Mouse (Mus musculus): Measurements from ENCODE around the gene Slc22a29.
"Not testable (repeated sequence)": the region's sequence is repeated elsewhere in the genome, so short reads cannot be mapped to it uniquely, and the experiment has no call there.

Gene Slc22a29

DNA sequence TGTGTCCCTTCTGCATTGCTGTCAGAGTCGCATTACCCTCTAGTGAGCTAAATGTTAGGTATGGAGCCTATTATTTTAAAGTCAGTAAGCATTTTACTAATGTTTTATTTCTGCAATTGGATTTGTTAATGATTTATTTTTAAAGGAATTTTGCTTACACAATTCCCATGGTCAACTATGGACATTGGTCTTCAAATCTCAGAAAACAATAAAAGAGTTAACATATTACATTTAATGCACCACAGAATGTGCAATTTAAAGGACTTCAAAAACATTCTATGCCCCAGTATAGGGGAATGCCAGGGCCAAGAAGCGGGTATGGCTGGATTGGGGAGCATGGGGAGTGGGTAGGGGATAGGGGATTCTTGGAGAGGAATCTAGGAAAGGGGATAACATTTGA lies at the start of gene Slc22a29:
Slc22a29 (minus strand) TSS at position 101 of the 400 bp plus-strand sequence.
- no peak for DNase-seq

DNA sequence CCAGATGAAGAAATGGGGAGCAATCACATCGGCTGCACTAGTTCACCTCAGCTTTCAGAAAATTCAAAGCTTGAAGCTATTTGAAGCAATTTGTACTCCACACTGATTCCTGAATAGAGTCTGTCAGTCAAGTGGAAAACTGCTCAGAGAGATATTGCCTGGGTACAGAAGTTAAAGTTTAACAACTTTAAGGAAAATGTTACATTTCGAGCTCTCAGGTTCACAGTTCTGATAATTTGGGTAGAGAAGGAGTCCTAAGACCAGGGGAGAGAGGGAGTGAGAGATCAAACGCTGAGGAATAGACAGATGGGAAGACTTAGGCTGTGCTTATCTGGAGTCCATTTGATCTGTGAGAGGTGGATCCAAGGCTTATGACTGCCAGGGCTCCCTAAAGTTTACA lies 46.6 kb upstream of the Slc22a29 start:
- no peak for DNase-seq

DNA sequence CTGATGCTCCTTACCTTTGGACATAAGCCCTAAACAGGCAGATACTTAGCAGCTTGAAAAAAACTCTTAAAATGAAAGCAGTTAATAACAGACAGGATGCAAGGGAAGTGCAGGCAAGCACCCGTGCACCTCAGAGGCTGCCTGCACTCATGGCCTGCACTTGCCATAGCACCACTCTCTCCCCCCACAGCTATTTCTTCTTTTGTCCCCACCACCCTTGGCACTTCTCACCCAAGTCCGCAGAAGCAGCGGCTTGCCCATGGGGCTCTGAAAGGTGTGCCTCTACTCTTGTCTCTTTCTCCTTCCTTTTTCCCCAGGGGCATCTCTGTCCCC lies 34.0 kb upstream of the Slc22a29 start:
- DNase-seq, result no peak

DNA sequence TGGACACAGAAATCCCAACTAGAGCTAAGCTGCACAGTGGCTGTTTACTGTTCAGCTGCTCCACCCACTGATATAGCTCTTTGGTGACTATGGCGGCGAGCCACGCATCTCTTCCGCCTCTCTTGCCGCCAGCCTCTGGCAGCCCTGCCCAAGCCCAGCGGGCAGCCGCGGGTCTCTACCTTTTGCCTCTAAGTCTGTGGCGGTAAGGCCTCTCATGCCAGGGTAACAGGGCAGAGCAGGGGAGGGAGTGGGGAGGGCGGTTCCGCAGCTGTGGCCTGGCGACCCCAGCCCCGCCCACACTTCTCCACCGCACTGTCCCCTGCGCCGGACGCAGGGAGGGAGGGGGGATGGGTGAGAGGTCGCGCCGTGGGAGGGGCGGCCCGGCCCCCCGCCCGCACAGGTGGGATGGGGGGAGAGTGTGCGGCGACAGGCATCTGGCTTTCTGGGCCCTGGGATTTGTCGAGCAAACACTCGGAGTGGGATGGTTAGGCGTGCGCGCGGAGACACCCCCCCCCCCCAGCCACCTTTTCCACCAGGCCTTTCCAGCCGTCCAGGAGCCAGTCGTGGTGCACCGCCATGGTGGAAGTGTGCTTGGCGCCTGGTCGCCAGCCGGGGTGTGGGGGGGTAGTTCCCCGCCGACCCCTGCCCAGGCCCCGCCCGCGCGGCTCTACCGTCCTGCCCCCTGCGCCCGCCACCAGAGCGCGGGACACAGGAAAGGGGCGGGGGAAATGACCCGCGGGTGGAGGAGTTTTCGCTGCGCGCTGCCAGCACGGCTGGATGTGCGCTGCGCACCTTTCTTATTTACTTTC lies 33.4 kb upstream of the Slc22a29 start:
- peak; percentile 4 to 62 for DNase-seq

DNA sequence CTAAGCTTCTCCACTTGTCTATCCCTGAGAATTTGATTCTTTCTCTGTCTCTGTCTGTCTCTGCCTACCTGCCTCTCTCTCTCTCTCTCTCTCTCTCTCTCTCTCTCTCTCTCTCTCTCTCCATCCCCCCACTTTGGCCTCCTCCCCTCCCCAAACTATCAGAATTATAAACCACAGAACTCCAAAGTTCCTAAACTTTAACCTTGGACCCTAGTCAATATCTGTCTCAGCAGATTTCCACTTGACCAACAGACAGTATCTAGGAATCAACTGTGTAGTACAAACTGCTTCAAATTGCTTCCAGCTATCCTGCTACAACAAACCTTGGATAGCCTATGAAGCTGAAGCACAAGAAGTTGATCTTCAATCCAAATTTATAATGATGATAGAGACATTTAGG lies 10.2 kb upstream of the Slc22a29 start:
- DNase-seq, result no peak

DNA sequence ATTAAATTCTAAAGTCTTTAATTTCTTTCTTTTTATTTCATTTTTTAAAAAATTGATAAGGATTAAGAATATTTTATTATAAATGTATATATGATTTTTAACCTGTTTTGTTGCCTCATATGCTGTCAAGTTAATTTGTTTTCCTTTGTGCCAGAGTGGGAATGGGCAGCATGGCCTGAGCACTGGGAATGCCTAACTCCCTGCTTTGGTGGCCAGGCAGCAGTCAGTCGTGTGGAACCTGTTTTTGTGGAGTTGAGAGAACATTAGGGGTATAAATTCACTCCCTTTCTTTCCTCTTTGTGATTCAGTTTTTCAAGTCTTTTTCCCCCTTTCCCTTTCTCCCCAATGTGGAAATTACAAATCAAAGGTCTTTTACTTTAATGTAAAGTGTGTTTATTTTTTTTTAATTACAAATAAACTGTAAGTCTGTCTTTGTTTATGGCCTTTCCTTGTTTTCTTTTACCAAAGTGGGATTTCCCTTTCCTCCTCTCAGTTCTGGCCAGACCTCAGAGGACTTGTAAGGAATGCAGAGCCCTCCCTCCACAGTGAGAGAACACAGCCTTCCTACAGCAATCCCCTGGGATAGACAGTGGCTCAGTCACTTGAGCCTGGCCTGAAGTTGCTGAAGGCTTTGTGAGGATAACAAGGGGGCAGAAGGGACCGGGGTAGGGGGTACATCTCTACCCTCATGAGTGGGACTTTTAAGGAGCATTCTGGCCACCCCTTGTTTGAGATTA lies 69.7 kb downstream of the Slc22a29 start:
- DNase-seq, result no peak

DNA sequence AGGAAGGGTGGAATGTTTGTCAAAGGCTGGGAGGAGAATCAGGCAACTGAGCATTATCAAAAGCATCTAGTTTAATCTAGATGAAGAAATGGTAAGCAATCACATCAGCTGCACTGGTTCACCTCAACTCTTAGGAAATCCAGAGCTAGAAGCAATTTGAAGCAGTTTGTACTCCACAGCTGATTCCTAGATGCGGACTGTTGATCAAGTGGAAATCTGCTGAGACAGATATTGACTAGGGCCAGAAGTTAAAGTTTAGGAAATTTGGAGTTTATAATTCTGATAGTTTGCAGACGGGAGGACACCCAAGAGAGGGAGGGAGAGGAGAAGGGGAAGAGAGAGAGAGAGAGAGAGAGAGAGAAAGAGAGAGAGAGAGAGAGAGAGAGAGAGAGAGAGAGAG lies 76.0 kb downstream of the Slc22a29 start:
- not testable (repeated sequence) for DNase-seq

DNA sequence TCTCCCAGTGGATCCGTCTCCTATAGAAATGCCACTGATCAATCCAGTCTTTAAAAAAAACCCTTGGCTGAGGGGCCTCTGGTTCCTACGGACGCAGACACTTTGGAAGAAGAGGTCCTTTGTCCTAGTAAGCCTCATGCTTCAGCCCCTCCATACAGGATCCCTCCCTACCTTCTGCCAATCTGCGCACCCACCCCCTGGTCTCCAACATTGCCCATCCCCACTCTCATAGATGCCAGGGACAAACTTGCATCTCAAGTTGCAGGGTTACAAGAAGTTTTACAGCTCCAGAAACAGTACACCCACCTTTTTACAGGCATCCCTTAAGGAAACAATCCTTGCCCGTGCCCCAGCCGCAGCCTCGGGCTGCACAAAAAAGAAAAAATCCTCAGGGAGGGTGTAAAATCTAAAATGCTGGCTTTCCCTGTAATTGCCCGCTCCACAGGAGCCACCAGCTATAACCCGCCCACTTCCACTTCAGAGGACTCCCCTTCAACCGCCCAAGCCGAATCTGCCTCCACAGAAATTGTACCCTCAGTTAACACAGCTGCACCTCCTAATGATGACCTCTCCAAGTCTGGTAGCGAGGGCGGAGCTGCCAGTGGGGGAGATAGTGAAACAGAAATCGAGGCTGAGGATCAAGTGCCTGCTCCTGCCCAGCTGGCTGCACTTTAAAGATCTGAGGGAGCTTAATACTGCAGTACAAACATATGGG lies 84.4 kb downstream of the Slc22a29 start:
- DNase-seq, result not testable (repeated sequence)

DNA sequence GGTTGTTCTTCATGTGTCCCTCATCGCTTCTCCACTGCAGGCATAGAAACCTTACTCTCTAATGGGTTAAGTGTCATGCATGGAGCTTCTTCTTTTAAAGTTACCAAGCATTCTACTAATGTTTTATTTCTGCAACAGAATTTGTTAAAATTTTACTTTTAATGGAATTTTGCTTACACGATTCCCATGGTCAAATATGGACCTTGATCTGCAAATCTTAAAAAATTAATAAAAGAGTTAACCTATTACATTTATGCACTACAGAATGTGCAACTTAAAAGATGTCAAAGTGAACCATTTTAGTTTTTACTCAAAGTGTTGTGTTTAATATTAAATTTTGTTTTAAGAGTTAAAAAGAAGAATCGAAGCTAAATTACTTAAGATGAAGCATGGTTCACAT lies 86.8 kb downstream of the Slc22a29 start, which contains the start of gene Slc22a28:
Slc22a28 (minus strand) TSS at position 102 of the 400 bp plus-strand sequence.
- DNase-seq, result not testable (repeated sequence)

Data from cerebellum, adult 18-20 months (tissue).